Mouse (Mus musculus): ENCODE results near the gene Prom2. TPM values are rescaled to one million over a fixed set of nuclear protein-coding genes. Genes with fewer than 3 reads are reported as not detected.

The Prom2 gene
- total RNA-seq (2023; ENCODE audit: inconsistent age), result not detected in 4 replicates

DNA sequence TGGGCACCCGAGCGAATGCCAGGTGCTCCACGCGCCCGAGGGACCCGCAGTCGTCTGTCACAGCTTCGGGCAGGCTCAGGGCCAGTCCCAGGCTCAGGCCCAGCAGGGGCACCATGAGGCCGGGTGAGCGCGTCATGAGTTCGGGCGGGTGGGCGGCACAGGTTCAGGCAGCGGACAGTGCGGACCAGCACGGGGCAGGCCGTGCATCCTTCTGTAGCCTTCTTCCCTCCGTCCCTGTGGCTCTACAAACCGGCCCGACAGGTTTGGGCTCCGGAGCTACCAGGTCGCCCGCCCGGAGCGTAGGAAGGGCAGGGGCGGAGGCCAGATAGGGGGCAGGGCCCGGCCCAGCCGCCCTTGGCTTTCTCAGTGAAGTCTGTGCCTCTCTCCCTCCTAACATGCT lies at the start of gene Prom2:
Gene Prom2 (minus strand): TSS at position 283 of the 400 bp plus-strand sequence.

DNA sequence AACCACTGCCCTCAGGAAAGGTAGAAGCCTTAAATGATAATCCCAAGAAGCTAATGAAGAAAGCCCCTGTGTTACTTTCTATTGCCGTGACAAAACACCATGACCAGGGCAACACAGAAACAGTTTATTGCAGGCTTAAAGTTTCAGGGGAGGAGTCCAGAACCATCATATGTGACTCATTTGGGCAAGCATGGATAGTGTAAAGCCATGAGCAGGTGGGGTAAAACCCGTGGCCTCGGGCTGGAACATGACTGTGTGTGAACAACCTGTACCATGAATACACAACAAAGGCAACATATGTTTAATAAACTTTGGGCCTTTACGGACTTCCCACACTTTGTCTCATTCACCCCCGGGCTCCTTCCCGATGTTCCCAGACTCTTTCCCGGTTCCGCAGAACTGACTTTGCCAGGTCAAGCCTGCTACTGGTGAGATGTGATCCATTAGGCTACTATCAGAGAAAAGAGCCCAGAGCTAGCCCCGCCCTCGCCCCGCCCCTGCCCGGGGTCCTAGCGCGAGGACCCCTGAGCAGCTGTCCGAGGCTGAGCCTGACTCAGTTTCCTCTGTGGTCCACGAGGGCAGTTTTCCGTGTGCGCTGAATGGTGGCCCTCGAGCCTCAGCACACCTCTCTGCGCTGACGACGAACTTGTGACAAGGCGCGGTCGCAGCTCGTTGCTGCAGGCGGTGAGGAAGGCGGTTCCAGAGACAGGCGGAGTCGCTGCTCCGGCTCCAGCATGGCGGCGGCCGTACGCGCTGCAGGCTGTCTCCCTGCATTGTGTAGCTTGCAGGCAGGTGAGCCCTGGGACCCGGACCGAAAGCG lies 45.6 kb upstream of the Prom2 start, which contains the start of the genes Zfp661 and Mrps5:
Gene Zfp661 (minus strand): TSS at position 401 of the 820 bp plus-strand sequence.
Gene Mrps5 (plus strand): TSS at position 529 of the 820 bp plus-strand sequence.

DNA sequence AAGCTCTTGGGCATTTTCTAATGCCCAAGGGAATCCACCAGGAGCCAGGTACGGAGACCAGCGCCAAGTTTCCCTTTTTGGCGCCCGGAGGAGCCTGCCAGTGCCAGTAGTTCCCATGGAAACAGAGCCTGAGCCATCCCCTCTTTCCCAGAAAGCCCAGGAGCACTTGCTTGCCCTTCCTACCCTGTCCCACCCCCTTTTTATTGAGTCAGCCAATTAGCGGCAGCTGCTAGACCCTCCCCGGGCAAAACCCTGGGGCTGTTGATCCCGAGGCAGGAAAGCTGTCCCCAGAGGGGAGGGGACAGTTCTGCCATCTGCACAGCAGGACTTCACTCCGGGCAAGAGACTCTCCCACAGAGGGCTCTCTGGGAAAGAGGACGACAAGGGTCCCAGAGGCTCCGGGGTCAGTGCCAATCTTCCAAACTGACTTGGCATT lies 19.2 kb downstream of the Prom2 start, which contains the start of gene Kcnip3:
Gene Kcnip3 (minus strand): TSS at position 89 of the 436 bp plus-strand sequence.

Other genes with a start within 250 kb of the Prom2 start
- 590 to 708 TPM (median 654 TPM) in 4 replicates for gene Dusp2, start 205.3 kb downstream of the Prom2 start, total RNA-seq (2023; ENCODE audit: inconsistent age)
- gene Astl, start 202.8 kb downstream of the Prom2 start, total RNA-seq (2023; ENCODE audit: inconsistent age), result 0.57 to 1.2 TPM (median 0.86 TPM) in 4 replicates
- gene Adra2b, start 178.3 kb downstream of the Prom2 start, total RNA-seq (2023; ENCODE audit: inconsistent age), result not detected in 4 replicates
- gene Gpat2, start 116.3 kb downstream of the Prom2 start, total RNA-seq (2023; ENCODE audit: inconsistent age), result 0.33 to 0.55 TPM (median 0.33 TPM) in 3 of 4 replicates, not detected in the other
- gene Fahd2a, start 96.9 kb downstream of the Prom2 start, total RNA-seq (2023; ENCODE audit: inconsistent age), result 9.4 to 17.1 TPM (median 15.3 TPM) in 4 replicates
- not detected in 4 replicates for gene Kcnip3, start 19.4 kb downstream of the Prom2 start, total RNA-seq (2023; ENCODE audit: inconsistent age)
- gene Zfp661, start 45.6 kb upstream of the Prom2 start, total RNA-seq (2023; ENCODE audit: inconsistent age), result 4.5 to 7.9 TPM (median 6.3 TPM) in 4 replicates
- 67.7 to 95.1 TPM (median 87.5 TPM) in 4 replicates for gene Mrps5, start 45.8 kb upstream of the Prom2 start, total RNA-seq (2023; ENCODE audit: inconsistent age)
- not detected in 4 replicates for gene Mal, start 115.2 kb upstream of the Prom2 start, total RNA-seq (2023; ENCODE audit: inconsistent age)
- 0.24 to 0.83 TPM (median 0.57 TPM) in 4 replicates for gene Mall, start 188.5 kb upstream of the Prom2 start, total RNA-seq (2023; ENCODE audit: inconsistent age)
- 0.72 to 1.3 TPM (median 1.1 TPM) in 4 replicates for gene Nphp1, start 247.4 kb upstream of the Prom2 start, total RNA-seq (2023; ENCODE audit: inconsistent age)

Measured in B cell, adult (primary cell).